Mouse (Mus musculus) MEL (cell line): ENCODE measurements around the gene Ovol2. TPM values are rescaled to one million over a fixed set of nuclear protein-coding genes. Genes with fewer than 3 reads are reported as not detected.

ENCODE experiments used
- DNase-seq: peaks from one replicate; pipeline ENCODE4 v3.0.0; 2011; ENCODE audit warnings: low read depth, low spot score
- H3K27ac ChIP-seq: 2 replicates; pipeline ENCODE4 v1.5.1; 2012; ENCODE audit warnings: low read depth, mild to moderate bottlenecking, control low read depth, low read length, moderate library complexity; ENCODE audit not compliant: control insufficient read depth
- H3K27me3 ChIP-seq, 2 experiments: fragments of 150-350 bp in 1 of 2; sonication (generic) in 1 of 2; 2 replicates each; pipeline ENCODE4 v1.6.1; 2012; ENCODE audit warnings: low read length in 2 of 2, mild to moderate bottlenecking in 2 of 2, improper control_type of control experiment in 1 of 2, moderate library complexity in 1 of 2; ENCODE audit not compliant: insufficient read depth in 2 of 2, control insufficient read depth in 1 of 2
- H3K36me3 ChIP-seq, 2 experiments: 2 replicates each; pipeline ENCODE4 v1.6.1; 2012 to 2014; ENCODE audit warnings: low read length in 2 of 2, improper control_type of control experiment in 1 of 2, inconsistent platforms in 1 of 2, mild to moderate bottlenecking in 1 of 2; ENCODE audit not compliant: insufficient read depth in 2 of 2, control insufficient read depth in 1 of 2
- H3K4me1 ChIP-seq, 2 experiments: fragments of 150-350 bp in 1 of 2; sonication (generic) in 1 of 2; 2 replicates each; pipeline ENCODE4 v1.6.1; 2012; ENCODE audit warnings: low read length in 2 of 2, improper control_type of control experiment in 1 of 2, mild to moderate bottlenecking in 1 of 2; ENCODE audit not compliant: insufficient read depth in 2 of 2, control insufficient read depth in 1 of 2
- H3K4me3 ChIP-seq, 2 experiments: fragments of 150-350 bp in 1 of 2; sonication (generic) in 1 of 2; 2 replicates each; pipeline ENCODE4 v1.5.1; 2012; ENCODE audit warnings: low read depth in 2 of 2, low read length in 2 of 2, mild to moderate bottlenecking in 2 of 2, moderate library complexity in 2 of 2, control low read depth in 1 of 2, improper control_type of control experiment in 1 of 2; ENCODE audit not compliant: control insufficient read depth in 1 of 2, insufficient read depth in 1 of 2
- H3K79me2 ChIP-seq: 2 replicates; pipeline ENCODE4 v1.6.1; 2012; ENCODE audit warnings: mild to moderate bottlenecking, low read length, moderate library complexity; ENCODE audit not compliant: control insufficient read depth, poor library complexity, insufficient read depth
- H3K9ac ChIP-seq: 2 replicates; pipeline ENCODE4 v1.6.1; 2012; ENCODE audit warnings: low read depth, mild to moderate bottlenecking, control low read depth, low read length, moderate library complexity; ENCODE audit not compliant: control insufficient read depth, poor library complexity, severe bottlenecking
- H3K9me3 ChIP-seq: fragments of 150-350 bp; sonication (generic); replicated peaks from 2 replicates; pipeline ENCODE4 v1.6.1; 2012; ENCODE audit warnings: mild to moderate bottlenecking, low read length, improper control_type of control experiment, moderate library complexity; ENCODE audit not compliant: insufficient read depth
- CTCF ChIP-seq, 3 experiments: IDR thresholded peaks in 2 of 3; conservative IDR thresholded peaks in 1 of 3; 2 replicates each; pipeline ENCODE4 v1.5.1; 2011 to 2012; ENCODE audit warnings: low read length in 3 of 3, low read depth in 2 of 3, mild to moderate bottlenecking in 2 of 3, improper control_type of control experiment in 1 of 3, inconsistent platforms in 1 of 3, mixed read lengths in 1 of 3, moderate library complexity in 1 of 3; ENCODE audit not compliant: control insufficient read depth in 1 of 3, insufficient read depth in 1 of 3, poor library complexity in 1 of 3, severe bottlenecking in 1 of 3
- HCFC1 ChIP-seq: IDR thresholded peaks from 2 replicates; pipeline ENCODE4 v1.6.1; 2012; ENCODE audit warnings: low read depth, mild to moderate bottlenecking, inconsistent platforms, low read length, improper control_type of control experiment, moderate library complexity
- JUND ChIP-seq: IDR thresholded peaks from 2 replicates; pipeline ENCODE4 v1.6.1; 2011; ENCODE audit warnings: low read depth, mild to moderate bottlenecking, improper control_type of control experiment, low read length
- KAT2A ChIP-seq: conservative IDR thresholded peaks from 2 replicates; pipeline ENCODE4 v1.6.1; 2012; ENCODE audit warnings: low read depth, low read length, improper control_type of control experiment, inconsistent platforms
- MYC ChIP-seq: IDR thresholded peaks from 2 replicates; pipeline ENCODE4 v1.6.1; 2011; ENCODE audit warnings: low read depth, mild to moderate bottlenecking, low read length, improper control_type of control experiment, moderate library complexity
- NRF1 ChIP-seq: IDR thresholded peaks from 2 replicates; pipeline ENCODE4 v1.6.1; 2014; ENCODE audit warnings: low read depth, mild to moderate bottlenecking, inconsistent platforms, low read length, improper control_type of control experiment, moderate library complexity; ENCODE audit not compliant: poor library complexity, insufficient read depth, severe bottlenecking
- RAD21 ChIP-seq: IDR thresholded peaks from 2 replicates; pipeline ENCODE4 v1.6.1; 2011; ENCODE audit warnings: mild to moderate bottlenecking, low read depth, low read length, improper control_type of control experiment
- RCOR1 ChIP-seq: IDR thresholded peaks from 2 replicates; pipeline ENCODE4 v1.6.1; 2012; ENCODE audit warnings: low read depth, mild to moderate bottlenecking, inconsistent platforms, low read length, improper control_type of control experiment
- TCF12 ChIP-seq: IDR thresholded peaks from 2 replicates; pipeline ENCODE4 v1.6.1; 2014; ENCODE audit warnings: low read depth, mild to moderate bottlenecking, inconsistent platforms, low read length, improper control_type of control experiment, moderate library complexity
- USF1 ChIP-seq: IDR thresholded peaks from 2 replicates; pipeline ENCODE4 v1.6.1; 2014; ENCODE audit warnings: low read depth, mild to moderate bottlenecking, inconsistent platforms, low read length, improper control_type of control experiment, moderate library complexity
- USF2 ChIP-seq, 2 experiments: IDR thresholded peaks; 2 replicates each; pipeline ENCODE4 v1.6.1; 2011 to 2012; ENCODE audit warnings: improper control_type of control experiment in 2 of 2, low read length in 2 of 2, borderline replicate concordance in 1 of 2, inconsistent platforms in 1 of 2, low read depth in 1 of 2, mild to moderate bottlenecking in 1 of 2; ENCODE audit not compliant: insufficient read depth in 1 of 2
- ZC3H11A ChIP-seq: IDR thresholded peaks from 2 replicates; pipeline ENCODE4 v1.6.1; 2012; ENCODE audit warnings: low read depth, mild to moderate bottlenecking, inconsistent platforms, low read length, improper control_type of control experiment
- ZNF384 ChIP-seq: IDR thresholded peaks from 2 replicates; pipeline ENCODE4 v1.6.1; 2012; ENCODE audit warnings: low read depth, mild to moderate bottlenecking, inconsistent platforms, low read length, improper control_type of control experiment
- polyA plus RNA-seq, 2 experiments: library from polyadenylated mRNA; stranded (reverse) in 1 of 2; unstranded in 1 of 2; fragments of >175 nt in 1 of 2; fragments of >200 nt in 1 of 2; gene quantifications; 2 replicates each; pipeline versions ENCODE4 v1.2.1 to v1.2.4; 2012; ENCODE audit warnings: low replicate concordance in 2 of 2, low read depth in 1 of 2; ENCODE audit not compliant: insufficient read length in 2 of 2, insufficient read depth in 1 of 2, missing spikeins in 1 of 2
- total RNA-seq: library from RNA; depleted of rRNA; stranded (reverse); fragments of 300-350 nt; gene quantifications from 2 replicates; pipeline ENCODE4 v1.2.3, GENCODE M21; 2012

Gene Ovol2
- total and polyA plus RNA-seq, 3 experiments = not detected

GRCm38 (mm10) chr2:144305721-144306294 lies 26.1 kb downstream of the Ovol2 start:
- H3K79me2 ChIP-seq = no peaks in the 10 kb centered on the region
- H3K36me3 ChIP-seq = no peaks in the 10 kb centered on the region
- H3K9ac ChIP-seq = no peak overlapping the region
- H3K4me3 ChIP-seq = no peak overlapping the region
- H3K27me3 ChIP-seq = no peaks in the 10 kb centered on the region; a peak in 2 of 4 replicates
- TF ChIP-seq RAD21 (no peak), USF2 (IDR thresholded peaks at IDR 0.05; ENCODE audit: borderline replicate concordance in 1 of 2, insufficient read depth in 1 of 2, low read depth in 1 of 2, low read length in 2 of 2) (no peak), CTCF (IDR thresholded peaks at IDR 0.05 in 2 of 3, conservative IDR thresholded peaks at IDR 0.05 in 1 of 3; ENCODE audit: control insufficient read depth in 1 of 3, insufficient read depth in 1 of 3, low read depth in 2 of 3, low read length in 3 of 3, poor library complexity in 1 of 3, severe bottlenecking in 1 of 3) (peak in 1 of 3 experiments; percentile 7; a peak in 1 of 6 replicates), JUND (no peak), NRF1 (no peak), ZC3H11A (no peak), RCOR1 (no peak), USF1 (no peak), KAT2A (no peak)
- no peak for DNase-seq
- no peaks in the 10 kb centered on the region for H3K4me1 ChIP-seq
- H3K9me3 ChIP-seq = no peaks in the 10 kb centered on the region
- H3K27ac ChIP-seq = no peak overlapping the region

- H3K27ac ChIP-seq = no peak overlapping the region
- H3K4me3 ChIP-seq = no peak overlapping the region
- H3K79me2 ChIP-seq = no peaks in the 10 kb centered on the region
- no peaks in the 10 kb centered on the region for H3K9me3 ChIP-seq
- no peaks in the 10 kb centered on the region; a peak in 1 of 4 replicates for H3K27me3 ChIP-seq
- peaks cover 5 to 13% of the 10 kb centered on the region in 2 experiments for H3K4me1 ChIP-seq
- H3K36me3 ChIP-seq = peaks cover 0 to 12% of the 10 kb centered on the region in 2 experiments; a peak in 2 of 4 replicates
- H3K9ac ChIP-seq = no peak overlapping the region
- TF ChIP-seq MYC (no peak), HCFC1 (no peak), TCF12 (no peak), ZNF384 (no peak)
- DNase-seq = no peak
Measured at GRCm38 (mm10) chr2:144301101-144301500, 30.8 kb downstream of the Ovol2 start.
